Mouse (Mus musculus): ENCODE measurements around the gene Usp35. TPM values are rescaled to one million over a fixed set of nuclear protein-coding genes. Genes with fewer than 3 reads are reported as not detected.

The Usp35 gene
- polyA plus RNA-seq, 1 experiment, result 5.0 TPM

DNA sequence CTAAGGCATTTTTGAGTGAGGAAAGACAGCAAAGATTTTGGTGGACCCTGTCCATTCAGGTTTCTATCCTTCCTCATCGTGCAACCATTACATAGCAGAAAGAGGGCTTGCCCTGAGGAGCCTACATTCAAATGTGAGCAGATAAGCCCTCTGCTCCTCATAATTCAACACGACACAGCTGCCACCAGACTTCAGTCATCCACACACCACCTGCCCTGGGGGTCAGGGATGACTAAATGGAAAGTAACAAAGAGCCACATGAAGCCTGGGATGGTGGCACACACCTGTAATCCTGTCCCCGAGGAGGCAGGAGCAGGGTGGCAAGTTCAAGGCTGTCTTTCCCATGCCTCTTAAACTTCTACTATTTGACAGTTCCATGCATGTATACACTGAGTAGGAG is 26.0 kb upstream of the Usp35 start:
- TF ChIP-seq POLR2A (IDR thresholded peaks at IDR 0.05; ENCODE audit: low read depth, low read length) (no peak), CTCF (IDR thresholded peaks at IDR 0.05; ENCODE audit: borderline replicate concordance, insufficient read depth, low read length) (no peak)
- H3K4me1 ChIP-seq (ENCODE audit: control insufficient read depth, insufficient read depth, low read length), result no peaks in the 10 kb centered on the region
- no peak overlapping the region for H3K27ac ChIP-seq (ENCODE audit: insufficient read depth, low read length)
- H3K4me3 ChIP-seq (ENCODE audit: insufficient read depth, low read length), result no peak overlapping the region

DNA sequence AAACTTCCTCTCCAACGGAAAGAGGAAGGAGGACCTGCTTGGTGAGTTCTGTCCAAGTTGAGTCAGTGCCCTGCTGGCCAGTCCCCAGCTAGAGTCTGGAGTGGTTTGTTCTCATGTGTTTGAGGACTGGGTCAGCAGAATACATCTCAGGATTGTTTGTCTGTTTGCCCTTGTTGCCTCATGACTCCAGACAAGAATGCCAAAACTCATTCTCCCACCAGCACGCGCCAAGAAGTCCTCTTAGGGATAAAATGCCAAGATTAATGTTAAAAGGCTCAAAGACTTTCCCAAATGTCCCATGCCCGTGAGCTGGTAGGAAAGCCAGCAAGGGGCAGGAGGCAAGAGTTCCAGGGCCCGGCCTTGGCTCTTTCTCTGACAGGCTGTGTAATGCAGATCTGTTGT is 25.1 kb upstream of the Usp35 start:
- H3K27ac ChIP-seq (ENCODE audit: insufficient read depth, low read length), result no peak overlapping the region
- H3K4me1 ChIP-seq (ENCODE audit: control insufficient read depth, insufficient read depth, low read length), result no peaks in the 10 kb centered on the region
- TF ChIP-seq POLR2A (IDR thresholded peaks at IDR 0.05; ENCODE audit: low read depth, low read length) (no peak), CTCF (IDR thresholded peaks at IDR 0.05; ENCODE audit: borderline replicate concordance, insufficient read depth, low read length) (no peak)
- H3K4me3 ChIP-seq (ENCODE audit: insufficient read depth, low read length), result no peak overlapping the region

GRCm38 (mm10) chr7:97356253-97356652 is 24.4 kb upstream of the Usp35 start:
- Histone ChIP-seq H3K4me1 (ENCODE audit: control insufficient read depth, insufficient read depth, low read length) (no peaks in the 10 kb centered on the region), H3K4me3 (ENCODE audit: insufficient read depth, low read length) (no peak overlapping the region), H3K27ac (ENCODE audit: insufficient read depth, low read length) (no peak overlapping the region)
- TF ChIP-seq CTCF (IDR thresholded peaks at IDR 0.05; ENCODE audit: borderline replicate concordance, insufficient read depth, low read length) (no peak), POLR2A (IDR thresholded peaks at IDR 0.05; ENCODE audit: low read depth, low read length) (no peak)

DNA sequence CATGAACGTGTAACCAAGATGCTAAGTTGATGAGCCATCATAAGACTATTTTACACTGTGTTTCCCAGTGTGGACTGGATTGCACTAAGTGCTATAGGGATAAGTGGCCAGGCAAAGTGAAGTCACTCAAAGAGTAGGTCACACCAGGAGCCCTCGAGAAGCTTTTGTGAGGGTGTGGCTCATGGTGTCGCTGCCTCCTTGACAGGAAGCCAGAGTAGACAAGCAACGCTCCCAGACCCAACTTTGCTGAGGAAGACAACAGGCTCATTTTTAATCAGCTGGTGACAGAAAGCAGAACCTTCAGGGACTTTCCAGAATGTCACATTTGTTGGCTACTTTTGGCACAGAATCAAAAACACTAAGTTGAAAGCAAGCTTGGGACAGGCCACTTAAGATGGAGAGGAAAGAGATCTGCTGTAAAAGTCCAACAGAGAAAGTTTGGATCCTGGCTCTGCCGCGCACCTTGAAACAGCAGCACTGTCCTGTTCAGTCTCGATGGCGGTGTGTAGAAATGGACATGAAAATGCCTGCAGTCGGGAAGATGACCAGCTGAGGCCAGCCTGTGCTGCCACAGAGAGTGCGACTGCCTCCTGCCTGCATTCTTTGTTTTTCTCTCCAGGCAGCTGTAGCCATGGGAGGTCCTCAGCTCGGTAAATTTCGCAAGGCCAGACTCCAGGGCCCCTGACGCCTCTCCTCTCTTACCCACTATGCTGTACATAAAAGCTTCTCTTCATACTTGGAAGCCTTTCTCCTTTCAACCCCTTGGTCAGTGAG is 23.4 kb upstream of the Usp35 start:
- Histone ChIP-seq H3K4me1 (ENCODE audit: control insufficient read depth, insufficient read depth, low read length) (no peaks in the 10 kb centered on the region), H3K27ac (ENCODE audit: insufficient read depth, low read length) (no peak overlapping the region), H3K4me3 (ENCODE audit: insufficient read depth, low read length) (no peak overlapping the region)
- no peak for TF ChIP-seq POLR2A (IDR thresholded peaks at IDR 0.05; ENCODE audit: low read depth, low read length)
- TF ChIP-seq CTCF (IDR thresholded peaks at IDR 0.05; ENCODE audit: borderline replicate concordance, insufficient read depth, low read length), result no peak

DNA sequence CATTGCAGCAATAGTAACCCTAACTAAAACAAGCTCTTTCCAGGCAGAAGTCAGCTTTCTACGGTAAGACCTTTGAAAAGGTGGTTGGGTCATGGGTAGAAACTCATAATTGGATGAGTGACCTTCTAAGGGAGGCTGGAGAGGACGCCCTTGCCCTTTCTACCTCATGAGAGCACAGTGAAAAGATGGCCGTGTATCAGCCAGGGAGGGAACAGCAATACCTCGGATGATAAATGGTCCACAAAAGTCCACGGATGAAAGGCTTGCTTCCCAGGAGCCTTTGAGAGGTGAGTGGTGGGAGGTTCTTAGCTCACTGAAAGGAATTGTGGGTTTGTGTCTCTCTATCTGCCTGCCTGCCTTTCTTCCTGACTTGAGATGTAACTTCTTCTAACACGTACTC is 21.5 kb upstream of the Usp35 start:
- Histone ChIP-seq H3K27ac (ENCODE audit: insufficient read depth, low read length) (no peak overlapping the region), H3K4me1 (ENCODE audit: control insufficient read depth, insufficient read depth, low read length) (no peaks in the 10 kb centered on the region), H3K4me3 (ENCODE audit: insufficient read depth, low read length) (no peak overlapping the region)
- TF ChIP-seq POLR2A (IDR thresholded peaks at IDR 0.05; ENCODE audit: low read depth, low read length) (no peak), CTCF (IDR thresholded peaks at IDR 0.05; ENCODE audit: borderline replicate concordance, insufficient read depth, low read length) (no peak)

- TF ChIP-seq POLR2A (IDR thresholded peaks at IDR 0.05; ENCODE audit: low read depth, low read length) (no peak), CTCF (IDR thresholded peaks at IDR 0.05; ENCODE audit: borderline replicate concordance, insufficient read depth, low read length) (no peak)
- H3K27ac ChIP-seq (ENCODE audit: insufficient read depth, low read length), result no peak overlapping the region
- H3K4me3 ChIP-seq (ENCODE audit: insufficient read depth, low read length), result no peak overlapping the region
- H3K4me1 ChIP-seq (ENCODE audit: control insufficient read depth, insufficient read depth, low read length), result no peaks in the 10 kb centered on the region
Observed at GRCm38 (mm10) chr7:97351792-97352513, 20.1 kb upstream of the Usp35 start.

- Histone ChIP-seq H3K27ac (ENCODE audit: insufficient read depth, low read length) (no peak overlapping the region), H3K4me1 (ENCODE audit: control insufficient read depth, insufficient read depth, low read length) (no peaks in the 10 kb centered on the region), H3K4me3 (ENCODE audit: insufficient read depth, low read length) (no peak overlapping the region)
- TF ChIP-seq CTCF (IDR thresholded peaks at IDR 0.05; ENCODE audit: borderline replicate concordance, insufficient read depth, low read length) (no peak), POLR2A (IDR thresholded peaks at IDR 0.05; ENCODE audit: low read depth, low read length) (no peak)
Observed at GRCm38 (mm10) chr7:97350891-97351290, 19.1 kb upstream of the Usp35 start.

DNA sequence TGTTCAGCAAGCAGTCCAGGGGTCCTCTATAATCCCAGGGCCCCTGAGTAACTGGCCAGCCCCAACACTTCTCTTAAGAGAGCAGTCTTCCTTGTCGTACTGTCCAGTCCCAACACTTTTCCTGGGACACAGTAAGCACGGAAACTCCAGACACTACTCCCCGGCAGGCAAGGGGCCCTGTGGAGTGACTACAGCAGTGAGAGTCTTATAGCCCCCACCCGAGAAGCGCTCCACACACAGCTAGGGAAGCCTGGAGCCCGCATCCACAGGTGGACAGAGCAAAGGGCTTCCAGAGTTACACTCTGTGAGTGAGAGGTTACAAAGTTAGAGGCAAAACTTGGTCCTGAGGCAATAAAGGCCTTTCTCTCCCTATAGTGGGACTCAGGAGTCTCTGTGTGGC is 17.6 kb upstream of the Usp35 start:
- no peaks in the 10 kb centered on the region for H3K4me1 ChIP-seq (ENCODE audit: control insufficient read depth, insufficient read depth, low read length)
- TF ChIP-seq POLR2A (IDR thresholded peaks at IDR 0.05; ENCODE audit: low read depth, low read length), result no peak
- TF ChIP-seq CTCF (IDR thresholded peaks at IDR 0.05; ENCODE audit: borderline replicate concordance, insufficient read depth, low read length), result no peak
- no peak overlapping the region for H3K4me3 ChIP-seq (ENCODE audit: insufficient read depth, low read length)
- H3K27ac ChIP-seq (ENCODE audit: insufficient read depth, low read length), result no peak overlapping the region

DNA sequence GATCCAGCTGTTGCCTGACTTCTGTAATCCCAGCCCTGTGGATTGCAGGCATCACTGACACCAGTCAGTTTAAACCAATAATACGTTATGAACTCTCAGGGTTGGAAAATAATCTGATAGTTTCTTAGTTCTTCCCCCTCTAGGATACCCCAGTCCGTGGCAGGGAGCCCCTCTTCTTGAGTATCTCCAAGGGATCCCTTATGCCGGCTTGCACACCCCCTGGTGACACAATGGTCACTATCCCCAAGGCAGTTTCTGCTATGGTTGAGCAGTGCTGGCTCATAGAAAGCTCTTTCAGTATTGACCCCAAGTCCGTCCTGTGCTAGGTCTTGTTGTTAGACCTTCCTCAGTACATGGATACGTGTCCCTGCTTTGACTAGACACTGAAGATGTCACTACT is 17.0 kb upstream of the Usp35 start:
- Histone ChIP-seq H3K4me3 (ENCODE audit: insufficient read depth, low read length) (no peak overlapping the region), H3K27ac (ENCODE audit: insufficient read depth, low read length) (no peak overlapping the region), H3K4me1 (ENCODE audit: control insufficient read depth, insufficient read depth, low read length) (no peaks in the 10 kb centered on the region)
- no peak for TF ChIP-seq POLR2A (IDR thresholded peaks at IDR 0.05; ENCODE audit: low read depth, low read length)
- TF ChIP-seq CTCF (IDR thresholded peaks at IDR 0.05; ENCODE audit: borderline replicate concordance, insufficient read depth, low read length), result no peak

GRCm38 (mm10) chr7:97348318-97348717 is 16.5 kb upstream of the Usp35 start:
- Histone ChIP-seq H3K27ac (ENCODE audit: insufficient read depth, low read length) (no peak overlapping the region), H3K4me1 (ENCODE audit: control insufficient read depth, insufficient read depth, low read length) (no peaks in the 10 kb centered on the region), H3K4me3 (ENCODE audit: insufficient read depth, low read length) (no peak overlapping the region)
- TF ChIP-seq CTCF (IDR thresholded peaks at IDR 0.05; ENCODE audit: borderline replicate concordance, insufficient read depth, low read length) (no peak), POLR2A (IDR thresholded peaks at IDR 0.05; ENCODE audit: low read depth, low read length) (no peak)

Measured in embryonic fibroblast, embryonic 13.5 days (primary cell).